ENCODE assay signal across 8 mouse cellular contexts in genomic region chr4:144960188-144960904, GRCm38 (mm10).
DNase-seq lines count a peak whose midpoint lies in the region; ATAC-seq lines count a peak whose summit lies in the region.

No protein-coding gene starts in this region.

- no peak overlapping the region for H3K9ac ChIP-seq in lung, embryonic 15.5 days

- DNase-seq in heart, adult 8-10 months (ENCODE audit: low spot score) = peak; percentile 70
- no peak for DNase-seq in heart, embryonic 10.5 days (ENCODE audit: low spot score)
- peak; percentile 95 for DNase-seq in kidney, adult 18-20 months
- DNase-seq in yolk sac, embryonic 10.5 days (ENCODE audit: low spot score) = peak; percentile 90
- DNase-seq in cerebellum, postnatal 14 days = no peak
- no peak for DNase-seq in cerebellum, adult 11-12 months
- DNase-seq in embryo, embryonic 11 days = no peak

- WGBS in heart, embryonic 10.5 days = 57% methylated on average over 8 of the region's 8 CpGs
- WGBS in lung, embryonic 15.5 days = 49% methylated on average over 8 of the region's 8 CpGs

- H3K4me2 ChIP-seq in lung, embryonic 15.5 days = no peak overlapping the region

- H3K27ac ChIP-seq in heart, embryonic 10.5 days = no peak overlapping the region
- no peak overlapping the region for H3K27ac ChIP-seq in lung, embryonic 15.5 days

- H3K27me3 ChIP-seq in heart, embryonic 10.5 days (ENCODE audit: insufficient read depth, poor library complexity, severe bottlenecking) = 0 out of 2 replicates have a peak, but pooled peaks cover 4% of the 10 kb centered on the region
- no peaks in the 10 kb centered on the region for H3K27me3 ChIP-seq in lung, embryonic 15.5 days

- no peaks in the 10 kb centered on the region for H3K36me3 ChIP-seq in heart, embryonic 10.5 days
- H3K36me3 ChIP-seq in lung, embryonic 15.5 days = no peaks in the 10 kb centered on the region

- H3K4me3 ChIP-seq in heart, embryonic 10.5 days = no peak overlapping the region
- no peak overlapping the region for H3K4me3 ChIP-seq in lung, embryonic 15.5 days

- H3K9me3 ChIP-seq in heart, embryonic 10.5 days = no peaks in the 10 kb centered on the region
- no peaks in the 10 kb centered on the region for H3K9me3 ChIP-seq in lung, embryonic 15.5 days

- peak; percentile 12; the same call in 1 of the 2 replicates for ATAC-seq in lung, embryonic 15.5 days (ENCODE audit: borderline replicate concordance, extremely low read depth, low FRiP score, low TSS enrichment)

- peaks cover 9% of the 10 kb centered on the region; the same call in 1 of the 2 replicates for H3K4me1 ChIP-seq in heart, embryonic 10.5 days
- peaks cover 14% of the 10 kb centered on the region; the same call in 1 of the 2 replicates for H3K4me1 ChIP-seq in lung, embryonic 15.5 days

Comparison
In these comparisons a context has a peak if more than half of its experiments do, and no peak if none do; other contexts are left out.
1. DNase-seq: peak in heart, adult 8-10 months (single experiment), kidney, adult 18-20 months (single experiment) and yolk sac, embryonic 10.5 days (single experiment); none in heart, embryonic 10.5 days (single experiment), cerebellum, postnatal 14 days (0 of 2), cerebellum, adult 11-12 months (single experiment) and embryo, embryonic 11 days (single experiment).